Mouse (Mus musculus) left cerebral cortex, postnatal 25 days (tissue): ENCODE measurements around the gene Stk25. TPM values are rescaled to one million over a fixed set of nuclear protein-coding genes. Genes with fewer than 3 reads are reported as not detected.
A peak's percentile ranks its signal among the peaks of the same experiment; 100 is the strongest.

Experiments used
- DNase-seq, 2 experiments: peaks; one replicate each; pipeline ENCODE4 v3.0.0; 2022; ENCODE audit warnings: low spot score in 2 of 2, mixed read lengths in 1 of 2
- intact Hi-C: fragments of 180-260 bp; cut with DNase I; formaldehyde crosslinking; loops from one replicate; pipeline ENCODE4 v1.15.1; 2025
- total RNA-seq, 2 experiments: library from RNA; stranded (reverse); gene quantifications; 2 replicates each; pipeline ENCODE4 v1.2.3; 2021

Gene Stk25
- total RNA-seq, 2 experiments from 2014 or later, result 376 to 384 TPM

DNA sequence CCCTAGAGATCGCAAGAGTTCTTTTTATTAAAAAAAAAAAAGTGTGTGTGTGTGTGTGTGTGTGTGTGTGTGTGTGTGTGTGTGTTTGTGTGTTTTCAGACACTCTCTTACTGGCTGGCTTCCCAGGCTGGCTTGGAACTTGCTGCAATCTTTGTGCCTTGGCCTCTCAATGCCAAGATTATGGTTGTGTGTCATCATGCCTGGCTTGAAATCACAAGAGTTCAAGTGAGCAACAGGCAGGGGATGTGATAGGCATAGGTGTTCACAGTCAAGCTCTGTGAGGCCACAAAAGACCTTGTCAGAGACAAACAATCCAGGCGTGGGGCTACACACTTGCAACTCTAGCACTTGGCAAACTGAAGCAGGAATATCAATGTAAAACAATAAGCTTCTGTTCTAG lies 19.9 kb upstream of the Stk25 start:
- intact Hi-C loops, result no loop called here
- DNase-seq, result no peak

DNA sequence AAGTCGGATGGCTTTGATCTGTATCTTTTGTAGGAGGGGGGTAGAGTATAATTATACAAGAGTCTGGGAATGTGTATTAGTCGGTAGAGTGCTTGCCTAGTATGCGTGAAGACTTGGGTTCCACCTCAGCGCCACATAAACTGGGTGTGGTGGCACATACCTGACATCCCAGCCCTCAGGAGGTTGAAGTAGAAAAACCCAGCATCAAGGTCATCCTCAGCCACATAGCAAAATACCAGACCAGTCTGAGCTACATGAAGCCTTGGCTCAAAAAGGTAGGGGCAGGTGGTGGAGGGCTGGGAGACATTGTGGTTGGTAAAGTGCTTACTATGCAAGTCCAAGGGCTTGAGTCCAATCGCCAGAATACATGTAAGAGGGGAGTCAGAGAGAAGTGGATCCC lies 14.2 kb upstream of the Stk25 start:
- DNase-seq, result no peak
- intact Hi-C loops, result no loop called here

DNA sequence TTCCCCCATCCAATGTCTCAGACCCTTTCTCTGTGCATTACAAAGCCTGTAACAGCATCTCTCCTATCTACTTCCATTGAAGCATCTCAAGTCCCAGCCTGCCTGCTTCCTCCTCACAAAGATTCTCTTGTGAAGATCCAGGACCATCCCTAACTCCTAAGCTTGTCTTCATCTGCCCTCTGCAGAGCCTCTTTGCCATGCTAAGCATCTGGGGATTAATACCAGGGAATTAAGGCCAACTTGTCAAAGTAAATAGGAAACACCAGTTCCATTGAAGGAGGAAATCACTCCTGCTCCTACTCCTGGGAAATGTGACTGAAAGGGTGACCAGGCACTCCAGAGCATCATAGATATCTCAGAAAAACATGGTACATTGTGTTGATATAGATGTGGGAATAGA lies 11.5 kb upstream of the Stk25 start:
- DNase-seq, result no peak
- intact Hi-C loops, result loop anchor here (2.0 kb wide), 1 partner anchor 57 kb away; no protein-coding TSS in a partner anchor

DNA sequence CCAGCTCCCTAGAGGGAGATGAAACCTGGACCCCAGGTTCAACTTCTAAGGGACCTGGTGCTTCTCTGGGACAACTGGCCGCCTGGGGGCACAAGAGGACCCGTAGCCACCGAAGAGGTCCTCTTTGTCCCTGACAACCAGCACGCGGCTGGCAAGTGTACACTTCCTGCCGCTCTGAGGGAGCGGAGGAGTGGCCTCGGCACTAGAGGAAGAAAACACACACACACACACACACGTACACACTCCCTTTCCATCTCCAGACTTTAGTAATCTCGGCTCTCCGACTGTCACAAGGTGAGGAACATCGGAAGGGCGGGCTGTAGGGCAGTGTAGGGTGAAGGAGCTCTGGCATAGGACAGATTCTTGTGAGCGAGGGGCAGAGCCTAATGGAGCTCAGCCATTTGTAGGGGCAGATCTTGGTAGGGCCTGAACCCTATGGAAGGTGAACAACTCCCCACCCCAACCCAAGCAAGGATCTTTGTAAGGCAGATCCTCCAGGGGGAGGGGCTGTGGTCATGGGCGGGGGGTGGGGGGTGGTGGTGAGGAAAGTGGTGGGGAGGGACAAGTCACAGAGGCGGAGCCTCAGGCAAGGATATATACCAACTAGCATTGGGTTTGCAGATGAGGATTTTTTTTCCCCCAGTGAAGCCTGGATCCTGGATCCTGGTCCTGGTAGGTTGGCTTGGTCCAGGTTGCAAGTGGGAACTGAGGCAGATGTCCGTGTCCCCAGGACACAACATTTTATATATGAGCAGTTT lies 10.5 kb upstream of the Stk25 start:
- intact Hi-C loops, result loop anchor here (2.0 kb wide), 1 partner anchor 58 kb away; no protein-coding TSS in a partner anchor
- DNase-seq, result peak; percentile 40 to 54

DNA sequence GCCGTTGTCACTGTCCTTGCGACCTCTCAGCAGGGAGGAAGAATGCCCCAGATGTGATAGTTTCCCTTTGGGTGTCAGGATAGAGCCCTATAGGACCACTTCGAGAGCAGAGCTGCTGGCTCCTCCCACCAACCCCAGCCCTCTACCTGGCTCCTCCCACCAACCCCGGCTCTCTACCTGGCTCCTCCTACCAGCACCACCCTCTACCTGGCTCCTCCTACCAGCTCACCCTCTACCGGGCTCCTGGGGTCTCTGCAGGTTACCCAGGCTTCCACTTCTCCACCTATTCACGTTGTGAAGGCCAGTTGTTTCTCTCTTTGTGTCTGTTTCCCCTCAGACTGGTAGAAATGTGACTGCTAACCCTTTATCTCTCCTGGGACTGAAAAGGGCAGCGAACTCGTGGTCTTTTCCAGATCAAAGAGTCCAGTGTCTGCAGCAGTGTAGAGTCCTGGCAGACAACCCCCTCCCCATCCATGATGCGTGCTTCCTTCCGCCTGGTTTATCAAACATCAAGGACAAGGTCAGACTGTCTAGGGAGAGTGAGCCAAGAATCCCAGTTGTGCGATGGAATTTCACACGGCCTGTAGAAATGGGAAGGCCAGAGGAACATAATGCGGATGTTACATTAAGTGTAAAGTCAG lies 9.4 kb upstream of the Stk25 start:
- intact Hi-C loops, result loop anchor here (2.0 kb wide), 1 partner anchor 59 kb away; no protein-coding TSS in a partner anchor
- no peak for DNase-seq

DNA sequence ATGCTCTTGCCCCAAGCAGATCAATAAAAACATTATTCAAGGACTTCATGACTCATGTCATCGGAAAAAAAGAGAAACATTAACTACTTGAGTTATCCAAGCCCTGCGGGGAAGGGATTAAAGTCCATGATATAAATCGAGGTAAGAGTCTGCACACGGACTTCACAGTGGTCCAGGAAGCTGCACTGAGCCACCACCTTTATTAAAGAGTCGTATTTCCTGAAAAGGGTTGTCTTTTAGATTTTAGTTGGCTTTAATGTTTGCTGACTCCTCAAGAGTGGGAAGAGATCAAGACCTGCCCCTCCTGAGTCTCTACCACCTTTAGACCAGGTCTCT lies 1.5 kb downstream of the Stk25 start:
- intact Hi-C loops, result no loop called here
- no peak for DNase-seq

DNA sequence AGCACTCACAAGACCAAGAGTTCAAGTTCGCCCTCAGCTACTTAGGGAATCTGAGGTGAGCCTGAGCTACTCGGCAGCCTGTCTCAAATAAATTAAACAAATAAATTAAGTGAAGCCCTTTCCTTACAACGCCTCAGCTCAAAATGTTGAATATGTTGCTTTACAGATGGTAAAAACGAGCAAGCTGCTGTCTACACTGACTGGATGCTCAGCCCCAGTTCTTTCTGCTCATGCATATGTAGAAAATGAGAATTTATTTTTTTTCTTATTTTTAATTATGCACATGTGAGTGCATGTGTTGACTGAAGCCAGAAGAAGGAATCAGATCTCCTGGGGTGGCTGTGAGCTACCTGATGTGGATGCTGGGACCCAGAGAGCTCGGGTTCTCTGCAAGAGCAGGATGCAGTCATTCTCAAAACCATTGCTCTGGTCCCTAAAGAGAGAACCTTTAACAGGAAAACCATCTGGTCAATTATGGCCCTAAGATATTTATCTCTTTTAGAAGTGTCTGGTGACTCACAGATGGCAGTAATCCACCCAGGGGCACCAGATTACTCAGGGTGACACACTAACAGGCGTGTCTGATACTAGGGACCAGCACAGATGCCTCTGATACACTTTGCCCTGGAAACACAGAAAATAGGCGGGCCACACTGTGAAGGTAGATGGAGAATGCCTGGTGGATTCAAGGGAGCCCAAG lies 2.0 kb downstream of the Stk25 start:
- DNase-seq, result no peak
- intact Hi-C loops, result no loop called here

DNA sequence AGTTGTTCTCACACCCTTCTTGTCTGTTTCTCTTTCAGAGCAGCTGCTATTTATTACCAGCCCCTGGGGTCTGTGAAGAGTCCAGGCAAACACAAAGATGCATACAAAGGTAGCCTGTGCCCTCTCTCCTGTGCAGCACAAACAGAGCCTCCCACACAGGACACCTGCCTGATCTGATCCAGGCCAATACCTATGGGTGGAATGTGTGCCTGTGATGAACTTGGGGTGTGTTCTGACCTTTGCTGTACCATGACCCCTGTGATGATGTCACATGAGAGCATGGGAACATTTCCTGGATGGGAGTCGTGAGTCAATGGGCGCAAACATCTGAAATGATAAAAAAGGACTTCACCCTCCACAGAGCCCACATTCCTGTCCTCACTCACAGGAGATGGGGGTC lies 3.7 kb downstream of the Stk25 start:
- DNase-seq, result no peak
- intact Hi-C loops, result no loop called here

DNA sequence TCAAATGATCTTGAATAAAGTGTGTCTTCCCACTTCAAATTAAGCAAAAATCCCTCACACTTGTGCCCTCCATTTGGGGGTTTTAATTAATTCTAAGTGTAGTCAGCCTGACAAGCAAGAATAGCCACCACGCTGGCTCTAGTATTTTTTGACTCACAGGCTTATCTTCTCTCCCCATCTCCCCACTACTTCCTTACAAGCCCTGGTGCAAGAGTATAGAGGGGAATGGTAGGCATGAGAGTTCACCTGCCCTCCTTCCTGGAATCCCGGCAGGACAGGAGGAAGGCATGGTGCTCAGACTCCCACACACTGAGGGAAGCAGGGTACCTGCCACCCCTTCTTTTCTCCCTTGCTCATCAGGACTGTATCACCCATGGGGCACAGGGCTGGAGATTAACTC lies 4.2 kb downstream of the Stk25 start:
- intact Hi-C loops, result no loop called here
- DNase-seq, result peak in 1 of 2 experiments; percentile 11

DNA sequence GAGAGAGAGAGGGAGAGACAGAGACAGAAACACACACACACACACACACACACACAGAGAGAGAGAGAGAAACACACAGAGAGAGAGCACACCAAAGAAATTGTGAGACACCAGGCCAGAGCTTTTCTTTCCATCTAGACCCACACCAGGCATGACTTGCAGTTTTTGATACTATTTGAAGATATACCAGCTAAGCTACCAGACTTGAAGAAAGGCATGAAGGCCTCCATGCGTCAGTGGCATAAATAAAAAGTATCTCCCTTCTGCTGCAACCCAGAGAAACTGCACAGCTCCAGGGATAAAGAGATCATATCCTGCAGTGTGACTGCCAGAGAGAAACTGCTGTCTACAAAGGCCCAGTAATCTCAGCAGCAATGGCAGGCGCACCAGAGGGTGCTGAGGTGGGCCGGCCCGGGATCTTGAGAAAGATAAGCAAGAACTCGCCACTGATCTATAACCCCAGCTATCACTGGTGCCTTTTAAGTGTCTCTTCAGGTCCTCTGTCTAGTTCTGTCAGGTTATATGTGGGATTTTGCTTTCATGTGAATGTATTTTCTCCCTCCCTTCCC lies 8.8 kb downstream of the Stk25 start:
- peak in 1 of 2 experiments; percentile 41 for DNase-seq
- intact Hi-C loops, result no loop called here

DNA sequence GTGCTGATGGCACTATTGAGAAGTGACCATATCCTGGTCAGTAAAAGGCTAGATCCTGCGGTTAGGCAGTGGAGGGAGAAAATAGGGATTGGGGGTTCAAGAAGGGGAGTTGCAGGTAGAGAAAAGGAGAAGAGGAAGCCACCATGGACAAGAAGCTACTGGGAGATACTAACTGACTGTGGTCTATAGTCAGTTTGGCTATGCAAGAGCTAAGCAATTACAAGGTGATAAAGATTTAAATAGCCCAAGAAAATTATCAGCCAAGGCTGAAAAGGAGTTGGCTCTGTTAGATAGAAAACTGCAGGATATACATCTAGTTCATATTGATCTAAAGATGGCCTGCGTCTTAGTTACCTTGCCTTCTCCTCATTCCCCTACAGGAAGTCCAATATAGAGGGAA lies 15.8 kb downstream of the Stk25 start:
- DNase-seq, result no peak
- intact Hi-C loops, result no loop called here

DNA sequence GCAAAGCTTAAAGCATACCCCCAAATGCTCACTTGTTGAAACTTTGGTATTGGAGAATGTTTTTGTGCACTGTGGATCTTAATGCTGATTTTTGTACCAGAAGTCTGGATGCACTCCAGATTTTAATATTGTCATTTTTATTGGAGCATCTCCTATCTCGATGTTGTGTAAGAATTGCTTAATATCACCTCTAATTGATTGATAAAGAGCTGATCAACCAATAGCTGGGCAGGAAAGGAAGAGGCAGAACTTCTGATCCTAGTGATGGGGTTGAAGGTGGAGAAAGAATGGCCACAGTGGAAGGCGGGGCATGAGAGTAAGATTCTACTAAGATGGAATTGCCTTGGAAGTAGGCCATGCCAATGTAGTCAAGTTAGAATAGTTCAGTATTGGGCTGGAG lies 16.5 kb downstream of the Stk25 start:
- DNase-seq, result no peak
- intact Hi-C loops, result no loop called here

DNA sequence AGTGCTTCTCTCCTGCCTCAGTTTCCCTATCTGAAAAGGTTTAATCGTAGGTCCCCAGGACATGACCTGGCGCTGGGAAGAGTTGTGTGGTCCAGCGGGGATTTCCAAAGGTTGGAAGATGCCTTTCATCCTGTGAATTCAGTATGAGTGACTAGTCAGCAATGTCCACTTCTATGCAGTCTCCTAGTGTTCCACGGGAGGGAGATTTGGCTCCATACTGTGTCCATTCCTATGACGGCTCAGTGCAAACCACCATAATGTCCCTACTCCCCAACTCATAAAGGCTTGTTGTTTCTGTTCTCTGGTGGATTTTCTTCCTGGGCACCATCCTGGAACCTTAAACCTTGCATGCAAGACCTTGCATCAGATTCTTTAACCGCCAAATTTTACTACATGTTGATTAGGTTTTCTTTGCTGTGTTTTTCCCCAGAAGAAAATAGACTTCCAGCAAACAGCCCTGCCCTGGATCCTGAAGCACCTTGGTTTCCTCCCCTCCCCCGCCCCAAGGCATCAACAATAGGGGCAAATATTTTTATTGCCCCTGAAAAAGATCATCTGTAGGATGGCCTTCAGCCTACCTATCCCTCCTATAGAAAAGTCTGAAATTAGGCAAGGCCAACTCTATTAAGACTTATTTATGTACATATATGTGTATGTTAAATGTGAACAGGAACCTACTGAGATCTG lies 22.1 kb downstream of the Stk25 start:
- no peak for DNase-seq
- intact Hi-C loops, result no loop called here

DNA sequence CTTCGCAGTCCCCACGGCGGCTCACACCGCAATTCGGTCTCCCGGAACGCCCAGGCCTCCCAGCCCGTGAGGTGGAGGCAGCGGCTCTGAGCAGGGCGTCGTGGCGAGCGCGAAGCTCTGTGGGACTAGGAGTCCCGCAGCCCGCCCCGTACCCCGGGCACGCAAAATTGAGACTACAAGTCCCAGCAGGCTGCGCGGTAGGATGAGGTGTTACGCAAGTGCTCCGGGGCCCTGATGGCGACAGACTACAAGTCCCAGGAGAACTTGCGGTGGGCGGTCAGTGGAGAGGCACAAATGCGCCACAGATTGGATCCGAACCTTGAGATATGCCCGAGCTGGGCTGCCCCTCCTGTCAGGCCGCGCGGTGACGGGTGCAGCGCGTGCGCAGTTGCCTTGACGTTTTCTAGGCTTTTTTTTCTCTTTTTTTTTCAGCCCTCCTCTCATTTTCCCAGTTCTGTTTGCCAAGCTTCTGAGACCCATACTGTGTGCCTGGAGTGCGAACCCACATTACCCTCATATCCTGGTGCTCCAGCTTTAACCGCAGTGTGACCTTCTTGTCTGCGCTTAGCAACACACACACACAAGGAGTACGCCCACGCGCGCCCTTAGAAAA lies 22.8 kb downstream of the Stk25 start:
- DNase-seq, result peak; percentile 99 to 100
- intact Hi-C loops, result loop anchor here (1.0 to 2.0 kb wide), 6 partner anchors 51 to 167 kb away; partner anchors contain the start of genes Farp2, Hdlbp, Ing5 and Thap4

DNA sequence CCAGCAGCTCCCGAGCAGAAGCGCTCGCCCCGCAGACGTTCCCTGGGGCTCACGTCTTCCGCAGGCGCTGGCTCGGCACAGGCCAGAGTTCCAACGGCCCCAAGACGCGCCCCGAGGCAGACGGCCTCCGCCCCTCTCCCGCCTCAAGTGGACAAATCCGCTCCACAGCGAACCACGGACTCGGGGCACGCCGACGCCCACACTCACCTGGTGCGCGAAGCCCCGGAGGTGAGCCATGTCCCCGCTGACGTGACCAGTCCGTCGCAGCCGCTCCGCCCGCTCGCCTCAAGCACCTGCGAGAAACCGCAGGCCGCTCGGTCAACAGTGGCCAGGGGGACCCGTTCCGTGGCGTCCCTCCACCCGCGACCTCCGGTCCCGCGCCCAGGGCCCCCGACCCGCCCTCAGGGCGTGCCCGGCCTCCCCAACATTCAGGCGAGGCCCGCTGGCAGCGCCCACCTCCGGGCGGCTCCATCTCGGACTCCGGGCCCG lies 23.3 kb downstream of the Stk25 start:
- intact Hi-C loops, result loop anchor here (1.0 to 2.0 kb wide), 6 partner anchors 52 to 168 kb away; partner anchors contain the start of genes Farp2, Hdlbp, Ing5 and Thap4

DNA sequence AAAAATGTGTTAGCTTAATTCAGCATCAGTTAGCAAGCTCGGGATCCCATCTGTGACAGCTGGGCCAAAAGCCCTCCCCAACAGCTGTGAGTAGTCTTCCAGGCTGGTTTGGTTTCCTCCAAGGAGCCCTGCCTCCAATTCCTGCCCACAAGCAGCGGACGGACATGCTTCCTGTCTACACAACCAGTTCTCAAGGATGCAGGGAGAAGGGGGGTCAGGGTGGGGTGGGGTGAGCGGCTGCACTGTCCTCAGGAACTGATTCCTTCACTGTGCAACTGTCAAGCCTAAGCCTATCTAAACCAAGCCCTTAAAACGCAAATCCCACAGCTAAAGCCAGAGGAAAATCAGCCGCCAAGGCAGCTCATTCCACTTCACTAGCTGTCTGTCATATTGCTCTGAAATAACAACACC lies 24.0 kb downstream of the Stk25 start:
- intact Hi-C loops, result loop anchor here (2.0 kb wide), 3 partner anchors 52 to 168 kb away; partner anchors contain the start of gene Ing5

More for the DNA sequence above, 23.3 kb downstream of the Stk25 start:
- peak in 1 of 2 experiments; percentile 53 for DNase-seq

DNA sequence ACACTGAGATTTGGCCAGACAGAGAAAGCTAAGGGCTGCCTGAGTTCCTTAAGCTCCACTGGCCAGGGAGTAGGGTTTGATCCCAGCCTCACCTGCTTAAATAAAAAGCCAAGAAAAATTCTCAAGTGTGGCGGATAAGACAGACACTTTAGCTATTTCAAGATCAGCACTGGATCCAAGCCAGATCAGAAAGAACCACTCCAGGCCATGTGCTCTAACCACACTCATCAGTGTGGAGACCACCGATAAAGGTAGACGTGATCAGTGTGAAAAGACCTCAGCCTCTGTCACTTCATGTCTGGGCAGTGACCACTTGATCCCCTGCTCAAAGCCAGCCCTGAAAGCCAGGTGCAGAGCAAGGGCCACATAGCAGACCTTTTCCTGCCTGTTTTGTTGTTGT lies 25.7 kb downstream of the Stk25 start:
- DNase-seq, result no peak
- intact Hi-C loops, result no loop called here

More for the DNA sequence above, 24.0 kb downstream of the Stk25 start:
- peak; percentile 54 to 85 for DNase-seq

DNA sequence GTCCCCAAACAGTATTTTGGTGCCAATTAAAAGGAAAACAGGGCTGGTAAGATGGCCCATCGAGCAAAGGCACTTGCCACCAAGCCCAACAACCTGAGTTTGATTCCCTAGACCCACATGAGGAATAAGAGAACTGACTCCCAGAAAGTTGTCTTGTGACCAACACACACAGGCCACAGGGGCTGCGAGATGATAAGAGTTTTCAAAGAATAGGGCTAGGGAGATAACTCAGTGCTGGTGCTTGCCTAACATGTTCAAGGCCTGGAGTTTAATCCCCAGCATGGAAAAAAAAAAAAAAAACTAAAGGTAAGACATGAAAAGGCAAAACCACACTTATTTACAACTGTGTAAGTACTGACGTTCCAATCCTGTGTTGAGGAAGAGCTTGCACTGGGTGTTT lies 27.7 kb downstream of the Stk25 start:
- DNase-seq, result no peak
- intact Hi-C loops, result no loop called here

DNA sequence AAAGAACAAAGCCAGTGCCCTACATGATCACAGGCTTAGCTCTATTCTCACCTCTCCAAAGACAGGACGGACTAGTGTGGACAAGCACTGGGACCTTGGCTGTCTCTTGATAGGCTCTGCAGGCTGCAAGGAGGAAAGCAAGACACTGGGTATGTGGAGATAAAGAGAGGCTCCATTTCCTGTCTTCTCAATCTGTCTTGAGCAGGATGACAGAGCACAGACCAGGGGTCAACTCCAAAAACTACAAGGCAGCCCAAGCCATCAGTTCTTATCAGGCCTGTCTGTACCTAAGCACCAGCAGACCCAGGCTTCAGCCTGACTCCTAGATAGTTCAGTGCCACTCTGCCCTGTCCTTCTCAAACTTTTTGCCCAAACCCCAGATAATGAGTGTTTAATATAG lies 34.0 kb downstream of the Stk25 start:
- intact Hi-C loops, result no loop called here
- DNase-seq, result no peak
